Mouse (Mus musculus): ENCODE results near the gene Runx1.

Runx1 gene

DNA sequence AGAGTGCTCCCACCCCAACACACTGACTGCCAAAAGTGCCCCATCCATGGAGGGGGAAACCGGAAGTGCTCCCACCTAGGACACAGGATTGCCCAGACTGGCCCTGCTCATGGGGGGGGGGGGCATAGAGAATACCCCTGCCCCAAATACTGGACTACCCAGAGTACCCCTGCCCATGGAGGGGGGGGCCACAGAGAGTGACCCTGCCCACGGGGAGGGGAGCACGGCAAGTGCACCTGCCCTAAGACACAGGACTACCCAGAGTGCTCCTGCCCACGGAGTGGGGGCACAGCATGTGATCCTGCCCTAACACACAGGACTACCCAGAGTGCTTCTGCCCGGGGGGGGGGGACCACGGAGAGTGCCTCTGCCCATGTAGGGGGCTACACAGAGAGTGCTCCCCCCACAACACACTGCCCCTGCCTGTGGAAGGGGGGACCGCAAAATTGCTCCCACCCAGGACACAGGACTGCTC is 219.4 kb downstream of the Runx1 start:
- no peak for DNase-seq

DNA sequence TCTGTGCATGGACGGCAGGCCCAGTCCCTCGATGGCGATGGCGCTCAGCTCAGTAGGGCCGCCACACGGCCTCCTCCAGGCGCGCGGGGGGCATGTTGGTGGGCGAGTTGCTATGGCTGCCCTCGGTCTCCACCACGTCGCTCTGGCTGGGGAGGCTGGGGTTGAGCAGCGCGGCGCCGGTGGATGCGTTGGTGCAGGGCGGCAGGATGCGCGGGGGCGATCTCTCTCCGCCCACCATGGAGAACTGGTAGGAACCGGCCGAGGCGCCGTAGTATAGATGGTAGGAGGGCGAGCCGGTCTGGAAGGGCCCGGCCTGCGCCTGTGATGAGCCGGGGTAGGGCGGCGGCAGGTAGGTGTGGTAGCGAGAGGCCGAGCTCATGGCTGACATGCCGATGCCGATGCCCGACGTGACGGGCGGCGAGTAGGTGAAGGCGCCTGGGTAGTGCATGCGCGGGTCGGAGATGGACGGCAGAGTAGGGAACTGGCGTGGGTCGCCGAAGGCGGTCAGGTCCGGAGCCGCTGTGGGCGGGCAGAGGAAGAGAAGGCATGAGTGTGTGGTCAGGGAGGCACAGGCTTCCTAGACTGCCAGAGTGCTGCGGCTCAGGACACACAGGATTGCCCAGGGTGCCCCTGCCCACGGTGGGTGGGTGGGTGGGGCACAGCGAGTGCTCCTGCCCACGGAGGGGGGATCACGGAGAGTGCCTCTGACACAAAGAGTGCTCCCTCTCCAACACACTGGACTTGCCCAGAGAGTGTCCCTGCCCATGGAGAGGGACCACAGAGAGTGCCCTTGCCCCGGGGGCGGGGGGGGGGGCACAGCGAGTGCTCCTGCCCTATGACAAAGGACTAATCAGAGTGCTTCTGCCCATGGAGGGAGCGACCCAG is 220.1 kb downstream of the Runx1 start:
- no peak for DNase-seq

DNA sequence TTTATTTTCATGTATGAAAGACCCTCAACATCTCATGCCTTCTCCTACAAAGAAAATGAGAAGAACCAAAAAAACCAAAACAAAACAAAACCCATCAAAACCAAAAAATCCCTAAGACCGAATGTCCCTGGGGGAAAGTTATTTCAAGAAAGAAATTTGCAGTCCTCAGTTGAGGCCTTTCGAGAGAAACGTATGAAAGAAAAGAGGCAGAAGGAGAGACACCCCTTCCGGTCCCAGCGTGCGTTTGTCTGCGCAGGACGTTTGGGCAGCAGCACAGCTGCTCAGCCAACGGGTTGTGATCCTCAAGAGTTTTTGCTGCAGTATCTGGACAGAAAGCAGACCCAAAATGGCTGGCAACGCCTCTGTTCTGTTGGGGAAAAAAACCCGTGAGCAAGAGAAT is 223.4 kb downstream of the Runx1 start:
- DNase-seq = no peak

DNA sequence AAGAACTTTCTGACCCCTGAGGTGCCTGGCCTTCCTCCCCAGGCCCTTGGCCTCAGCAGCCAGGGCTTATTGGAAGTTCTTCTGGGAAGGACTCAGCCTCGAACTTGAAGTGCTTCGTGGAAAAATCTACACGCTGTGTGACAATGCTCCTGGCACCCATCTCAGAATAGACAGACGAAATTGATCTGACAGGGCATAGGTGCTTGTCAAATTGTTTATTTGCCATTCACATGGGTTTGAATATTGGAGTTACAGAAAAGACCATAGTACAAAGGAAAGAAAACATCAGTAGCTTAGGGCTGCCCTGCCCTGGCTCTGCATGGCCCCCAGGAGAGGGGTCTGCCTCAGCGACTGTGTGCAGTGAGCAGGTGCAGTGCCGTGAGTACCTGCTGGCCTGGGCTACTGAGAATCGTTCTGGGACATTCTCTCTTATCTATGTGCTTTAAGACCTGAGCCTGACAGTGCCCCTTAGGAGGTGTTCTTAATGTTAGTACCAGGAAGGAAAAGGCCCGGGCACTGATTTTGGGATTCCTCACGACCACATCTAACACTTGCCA is 224.6 kb downstream of the Runx1 start:
- no peak for DNase-seq

DNA sequence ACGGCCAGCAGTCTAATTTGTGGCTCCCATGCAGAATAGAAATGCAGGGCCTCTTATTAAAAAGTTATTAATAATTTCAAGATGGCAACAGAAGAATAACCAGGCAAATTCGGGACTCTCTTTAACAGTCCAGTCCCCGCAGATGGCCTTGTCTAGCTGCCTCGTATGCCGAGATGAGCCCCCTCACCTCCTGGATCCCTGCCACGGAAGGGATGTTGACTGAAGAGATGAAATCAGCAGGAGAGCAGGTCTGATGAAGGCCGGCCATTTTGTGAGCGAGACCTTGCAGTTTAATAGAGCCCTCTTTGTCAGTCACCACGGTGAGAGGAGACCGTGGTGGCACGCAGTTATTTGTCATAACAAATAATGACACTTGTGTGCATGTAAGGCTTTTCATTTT is 226.5 kb downstream of the Runx1 start:
- no peak for DNase-seq

DNA sequence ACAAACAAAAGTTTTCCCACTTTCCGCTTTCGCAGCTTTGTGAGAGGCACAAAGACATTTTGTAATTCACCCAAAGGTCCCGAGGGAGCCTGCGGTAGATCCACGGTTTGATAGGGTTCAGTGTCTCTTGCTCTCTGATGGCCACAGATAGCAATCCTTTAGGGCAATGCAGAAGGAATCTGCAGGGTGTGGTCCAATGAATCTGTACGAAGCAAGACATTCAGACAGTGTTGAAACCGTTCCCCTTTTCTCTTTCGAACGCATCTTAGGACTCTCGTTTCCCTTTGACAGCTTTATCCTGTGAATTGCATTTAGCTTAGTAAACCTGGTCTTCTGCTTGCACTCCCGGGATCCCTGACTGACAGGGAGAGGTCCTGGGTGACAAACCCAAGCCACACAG is 228.3 kb downstream of the Runx1 start:
- no peak for DNase-seq

DNA sequence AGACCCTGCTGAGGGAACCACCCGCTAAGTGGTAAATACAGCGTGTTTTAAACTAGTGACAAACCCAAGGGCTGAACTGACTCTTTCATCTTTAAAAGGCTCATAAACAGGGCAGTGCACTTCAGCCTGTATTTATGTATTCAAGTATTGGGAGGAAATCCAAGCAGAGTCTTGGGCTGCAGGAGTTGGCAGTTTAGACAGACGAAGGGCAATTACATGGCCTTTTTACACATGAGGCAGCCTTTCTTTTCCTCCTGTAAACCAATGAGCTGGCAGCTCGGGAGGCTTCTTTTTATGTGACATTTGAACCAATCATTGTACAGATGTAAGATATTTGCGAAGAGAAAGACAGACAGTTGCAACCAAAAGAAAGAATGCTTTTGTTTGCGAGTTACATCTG is 233.7 kb downstream of the Runx1 start:
- DNase-seq = no peak

DNA sequence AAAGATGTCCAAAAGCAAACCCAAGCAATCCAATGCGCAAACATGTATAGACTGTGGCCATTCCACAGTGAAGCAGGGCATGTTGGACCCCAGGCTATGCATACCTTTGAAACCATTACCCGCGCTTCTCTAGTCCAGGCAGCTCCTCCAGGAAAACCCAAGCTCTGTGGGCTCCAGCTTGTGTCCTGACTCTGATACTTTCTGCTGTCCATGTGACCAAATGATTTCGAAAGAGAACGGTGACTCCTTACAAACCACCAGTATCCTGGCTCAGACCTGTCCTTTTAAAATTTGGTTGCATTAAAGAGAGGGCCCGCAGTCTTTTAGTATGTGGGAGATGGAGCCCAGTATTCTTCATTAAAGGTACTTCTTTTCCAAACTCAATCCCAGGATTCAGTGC is 234.2 kb downstream of the Runx1 start:
- DNase-seq = no peak

DNA sequence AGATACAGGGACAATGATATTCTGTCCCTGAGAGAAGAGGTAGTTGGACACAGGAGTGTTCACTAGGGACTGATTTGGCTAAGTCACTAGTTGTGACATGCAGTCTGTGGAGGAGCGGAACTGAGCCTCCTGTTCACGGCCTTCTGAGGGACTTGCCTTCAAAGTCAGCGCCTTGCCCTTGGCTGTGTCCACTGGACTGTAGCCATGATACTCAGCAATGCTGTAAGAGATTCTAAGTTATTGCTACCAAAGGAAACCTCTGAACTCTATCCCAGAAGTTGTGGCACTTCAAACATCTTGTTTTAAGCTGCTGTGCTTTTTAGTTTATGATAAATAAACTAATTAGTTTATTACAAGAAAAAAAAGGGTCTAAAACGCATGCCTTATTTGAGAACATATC is 238.1 kb downstream of the Runx1 start:
- DNase-seq = no peak

DNA sequence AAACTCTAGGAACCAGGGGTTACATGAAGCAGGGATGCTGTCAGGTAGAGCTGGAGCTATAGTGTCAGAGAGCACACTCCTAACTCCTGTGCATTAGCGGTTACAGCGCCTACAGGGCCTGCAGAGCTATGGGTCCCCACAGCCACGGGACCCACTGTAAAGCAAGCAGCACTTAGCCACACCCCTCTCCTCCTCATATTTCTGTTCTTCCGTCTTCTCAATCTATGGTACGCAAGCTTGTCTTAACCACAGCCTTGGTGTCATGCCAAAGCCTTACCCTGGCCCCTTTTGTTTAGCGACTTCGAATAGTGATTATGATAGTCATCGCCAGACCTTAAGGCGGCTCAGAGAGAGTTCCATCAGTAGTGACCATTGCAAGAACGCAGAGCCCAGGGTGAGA is 244.2 kb downstream of the Runx1 start:
- no peak for DNase-seq

DNA sequence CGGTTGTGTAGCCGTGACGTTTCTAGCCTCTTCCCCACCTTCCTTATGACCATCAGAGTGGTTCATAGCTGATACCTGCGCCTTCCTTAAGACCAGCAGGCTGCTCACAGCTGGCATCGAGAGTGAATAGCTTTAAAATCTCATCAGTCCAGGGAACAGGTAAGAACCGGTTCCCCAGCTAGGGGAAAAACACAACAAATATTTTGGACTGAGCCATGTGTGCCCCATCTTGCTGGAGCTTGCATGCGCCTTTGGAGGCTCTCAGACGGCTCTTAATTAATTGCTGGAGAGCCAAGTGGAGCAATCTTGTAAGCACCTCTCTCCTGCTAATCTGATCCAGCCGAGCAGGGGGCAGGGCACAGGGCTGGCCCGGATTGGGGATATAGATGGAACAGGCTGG is 245.0 kb downstream of the Runx1 start:
- no peak for DNase-seq

DNA sequence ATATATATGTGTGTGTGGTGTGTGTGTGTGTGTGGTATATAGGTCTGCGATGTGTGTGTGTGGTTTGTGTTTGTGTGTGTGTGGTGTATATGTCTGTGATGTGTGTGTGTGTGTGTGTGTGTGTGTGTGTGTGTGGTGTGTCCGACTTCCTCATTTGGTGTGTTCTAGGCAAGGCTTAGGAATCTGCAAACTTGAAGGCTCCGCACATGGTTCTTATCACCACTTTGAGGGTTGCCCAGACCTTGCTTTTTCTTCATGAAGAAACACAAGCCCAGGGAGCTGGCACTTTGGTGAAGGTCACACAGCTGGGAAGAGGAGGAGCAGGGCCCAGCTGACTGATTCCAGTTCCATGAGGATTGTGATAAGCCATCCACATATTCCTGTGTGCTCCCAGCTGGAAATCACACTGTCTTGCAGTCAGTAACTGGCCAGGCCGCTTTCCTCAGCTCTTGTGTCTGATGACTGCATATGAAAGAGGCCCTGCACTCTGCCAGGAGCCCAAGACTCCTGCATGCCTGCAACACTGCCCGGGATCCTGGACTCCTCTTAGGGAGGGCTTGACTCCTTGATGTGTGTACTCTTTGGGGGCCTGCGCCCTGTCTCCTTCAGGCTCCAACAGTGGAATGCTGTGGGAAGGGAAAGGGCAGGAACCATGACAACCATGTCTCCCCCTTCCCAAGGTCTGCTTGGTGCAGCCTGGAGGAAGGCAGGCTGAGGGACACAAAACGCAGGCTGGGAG is 246.9 kb downstream of the Runx1 start:
- no peak for DNase-seq

DNA sequence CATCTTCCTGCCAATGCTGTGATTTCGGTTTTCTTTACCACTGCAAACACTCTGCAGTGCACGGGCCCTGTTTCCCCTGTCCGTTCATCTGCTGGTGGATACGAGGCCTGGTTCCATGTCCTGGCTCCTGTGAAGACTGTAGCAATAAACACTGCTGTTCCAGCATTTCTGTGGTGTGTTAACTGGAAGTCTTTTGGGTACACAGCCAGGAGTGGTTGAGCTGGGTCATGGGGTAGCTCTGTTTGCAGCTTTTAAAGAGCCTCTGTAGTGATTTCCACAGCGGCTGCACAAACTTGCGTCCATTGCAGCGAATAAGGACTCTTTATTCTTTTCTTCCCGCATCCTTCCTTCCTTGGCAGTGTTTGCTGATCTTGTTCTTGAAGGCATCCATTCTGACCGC is 248.6 kb downstream of the Runx1 start:
- DNase-seq = no peak

DNA sequence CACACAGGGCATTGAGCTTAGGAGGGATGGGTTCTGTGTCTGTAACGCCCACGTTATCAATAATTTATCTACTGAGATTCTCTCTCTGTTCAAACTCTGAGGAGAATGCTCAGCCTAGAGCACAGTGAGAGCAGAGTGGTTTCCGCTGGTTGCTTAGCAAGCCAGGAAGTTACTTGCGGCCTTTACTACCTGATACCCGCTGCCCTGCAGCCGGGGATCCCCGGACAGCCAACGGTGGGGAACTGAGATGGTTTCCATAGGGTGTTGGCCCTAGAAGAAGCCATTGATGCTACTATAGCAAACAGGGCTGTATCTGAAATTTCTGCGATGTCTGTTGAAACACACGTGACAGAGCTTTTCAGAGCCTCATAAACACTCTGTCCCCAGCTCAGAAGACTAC is 250.2 kb downstream of the Runx1 start:
- no peak for DNase-seq

DNA sequence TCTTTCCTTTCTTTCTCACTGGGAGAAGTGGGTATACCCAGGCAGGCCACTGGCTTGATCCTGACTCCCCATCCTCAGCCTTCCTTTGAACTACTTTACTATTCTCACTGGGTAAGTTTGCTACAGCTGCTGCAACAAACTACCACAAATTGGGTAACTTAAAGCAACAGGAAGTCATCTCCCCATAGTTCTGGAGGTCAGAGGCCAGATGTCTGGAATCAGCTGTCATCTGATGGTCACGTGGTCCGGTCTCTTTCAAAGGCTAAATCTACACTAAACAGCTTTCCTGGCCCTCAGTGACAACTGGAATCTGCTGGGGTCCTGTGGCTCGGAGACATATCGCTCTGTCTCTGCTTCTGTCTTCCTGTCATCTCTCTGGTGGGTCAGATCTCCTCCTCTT is 252.8 kb downstream of the Runx1 start:
- no peak for DNase-seq

DNA sequence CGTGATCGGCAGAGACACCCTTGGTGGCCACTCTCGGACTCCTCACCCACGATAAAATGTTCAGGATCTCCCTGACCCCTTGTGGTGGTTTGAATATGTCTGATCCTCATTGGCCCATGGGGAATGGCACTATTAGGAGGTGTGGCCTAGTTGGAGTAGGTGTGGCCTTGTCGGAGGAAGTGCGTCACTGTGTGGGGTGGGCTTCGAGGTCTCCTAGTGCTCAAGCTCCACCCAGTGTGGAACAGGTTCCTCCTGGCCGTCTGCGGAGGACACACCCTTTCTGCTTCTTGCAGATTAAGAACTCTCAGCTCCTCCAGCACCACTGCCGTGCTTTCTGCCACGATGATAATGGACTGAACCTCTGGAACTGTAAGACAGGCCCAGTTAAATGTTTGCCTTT is 254.7 kb downstream of the Runx1 start:
- DNase-seq = no peak

DNA sequence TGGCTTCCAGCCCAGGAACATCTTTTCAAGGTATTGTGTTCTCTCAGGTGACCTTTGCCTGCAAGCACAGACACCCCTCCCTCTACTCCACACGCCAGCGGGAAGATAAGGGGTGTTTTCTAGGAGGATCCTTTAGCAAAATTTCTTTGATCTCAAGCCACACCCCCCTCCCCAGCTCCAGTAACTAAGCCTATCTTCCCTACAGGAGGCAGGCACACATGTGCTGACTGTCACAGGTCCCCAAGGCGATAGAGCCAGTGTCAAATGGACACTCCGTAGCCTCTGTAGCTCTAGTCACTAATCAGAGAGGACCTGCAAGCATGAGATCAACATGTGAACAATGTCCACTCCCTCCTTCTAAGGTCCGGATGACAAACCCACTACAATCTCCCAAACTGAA is 259.8 kb downstream of the Runx1 start:
- no peak for DNase-seq

DNA sequence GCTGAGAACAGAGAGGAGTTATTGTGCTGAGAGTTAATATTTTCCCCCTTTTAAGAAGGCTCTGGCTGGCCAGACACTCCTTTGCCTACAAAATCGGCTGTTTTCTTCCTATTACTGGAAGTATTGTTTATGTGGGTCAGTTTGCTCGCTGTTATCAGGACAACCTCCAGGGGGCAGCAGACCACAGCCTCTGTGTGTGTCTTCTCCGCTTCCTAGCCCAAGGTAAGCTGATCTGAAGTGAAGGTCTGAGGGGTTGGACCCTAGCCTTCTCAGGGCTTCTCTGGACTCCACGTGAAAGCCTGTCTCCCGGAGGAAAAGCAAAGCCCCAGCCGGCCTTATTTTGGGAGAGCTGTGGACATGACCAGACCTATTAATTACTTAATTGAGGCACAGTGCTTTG is 260.2 kb downstream of the Runx1 start:
- DNase-seq = peak; percentile 80 to 89

DNA sequence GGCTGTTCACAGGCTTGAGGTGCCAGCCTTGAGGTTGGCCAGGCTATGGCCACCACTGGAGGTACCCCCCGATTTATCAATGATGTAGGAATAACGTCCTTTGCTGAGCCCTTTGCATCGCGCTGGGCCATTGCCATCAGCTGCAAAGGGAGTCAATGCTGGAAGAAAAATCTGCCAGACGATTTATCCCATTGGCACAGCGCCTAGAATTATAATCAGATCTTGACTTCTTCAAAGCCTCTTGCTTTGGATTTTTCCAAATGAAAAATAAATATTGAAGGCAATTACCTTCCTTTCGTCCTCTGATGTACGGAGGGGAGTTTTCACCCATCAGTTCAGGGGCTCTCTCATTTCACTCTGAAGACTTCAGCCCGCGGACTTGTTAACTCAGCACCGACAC is 260.7 kb downstream of the Runx1 start:
- DNase-seq = no peak

DNA sequence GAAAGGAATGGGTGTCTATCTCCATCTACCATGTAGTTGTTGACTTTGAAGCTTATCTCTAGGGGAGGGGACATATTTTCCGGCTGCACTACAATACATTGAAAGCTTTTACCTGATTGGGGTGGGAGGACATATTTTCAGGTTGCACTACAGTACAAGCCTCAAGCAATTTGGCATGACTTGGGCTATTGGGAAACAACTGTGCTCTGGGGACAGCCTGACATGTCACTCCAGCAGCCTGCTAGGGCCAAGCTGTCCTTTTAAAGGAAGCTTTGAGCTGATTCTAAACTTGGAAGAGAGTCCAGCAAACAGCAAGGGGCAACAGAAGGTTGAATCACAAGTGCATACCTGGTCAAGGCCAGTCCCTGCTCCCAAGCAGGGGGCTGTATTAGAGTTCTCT is 270.9 kb downstream of the Runx1 start:
- DNase-seq = no peak

DNA sequence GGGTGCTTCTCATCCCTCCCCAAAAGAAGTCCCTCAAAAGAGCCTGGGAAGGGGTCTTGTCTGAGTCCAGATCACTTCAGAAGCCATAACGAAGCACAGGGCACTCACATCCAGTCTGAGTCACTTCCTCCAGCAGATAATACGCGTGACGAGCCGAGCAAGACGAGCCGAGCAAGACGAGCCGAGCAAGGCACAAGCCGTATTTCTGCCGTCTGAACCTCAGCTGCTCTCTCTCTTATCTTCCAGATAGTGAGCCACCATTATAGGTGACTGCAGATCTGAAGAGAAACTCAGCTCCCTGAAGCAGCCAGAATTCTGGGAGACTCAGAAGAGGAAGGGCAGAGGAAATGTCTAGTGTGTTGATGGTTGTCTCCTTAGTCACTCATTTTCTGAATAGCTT is 273.1 kb downstream of the Runx1 start:
- DNase-seq = no peak

DNA sequence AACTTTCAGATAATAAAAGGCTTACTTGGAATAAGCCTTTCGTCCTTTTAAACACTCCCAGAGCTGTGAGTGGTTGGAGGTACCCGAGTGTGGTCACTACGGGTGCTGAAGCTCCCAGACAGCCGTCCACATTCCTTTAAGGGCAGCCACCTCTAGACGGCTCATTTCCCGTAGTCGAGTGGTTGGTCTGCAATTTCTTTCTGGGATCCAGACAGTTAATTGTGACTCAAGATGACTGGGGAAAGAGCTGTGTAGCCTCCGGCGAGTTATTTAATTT is 273.9 kb downstream of the Runx1 start:
- DNase-seq = no peak

All from cerebellum, adult 18-20 months (tissue).